Mouse (Mus musculus): ENCODE results near the gene Chl1.
A peak's percentile ranks its signal among the peaks of the same experiment; 100 is the strongest.

Gene Chl1

DNA sequence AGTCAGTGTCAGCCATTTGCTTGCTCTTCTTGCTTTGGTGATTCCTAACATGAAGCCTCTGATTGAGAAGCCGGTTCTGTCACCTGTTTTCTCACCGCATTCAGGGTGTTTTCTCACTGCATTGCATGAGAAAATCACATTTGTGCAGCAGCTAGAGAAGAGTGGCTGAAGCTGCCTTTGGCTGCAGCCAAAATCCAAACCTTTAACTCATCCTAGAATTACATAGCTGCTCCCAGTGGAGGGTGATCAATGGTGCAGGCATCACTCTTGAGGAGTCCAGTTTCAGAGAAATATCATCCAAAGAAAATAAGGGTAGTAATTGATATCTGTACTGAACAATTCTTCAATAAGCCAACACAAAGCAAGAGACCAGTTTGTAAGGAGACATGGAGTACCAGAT, 154.8 kb downstream of the Chl1 start:
- DNase-seq (ENCODE audit: low read depth, low spot score), result no peak

DNA sequence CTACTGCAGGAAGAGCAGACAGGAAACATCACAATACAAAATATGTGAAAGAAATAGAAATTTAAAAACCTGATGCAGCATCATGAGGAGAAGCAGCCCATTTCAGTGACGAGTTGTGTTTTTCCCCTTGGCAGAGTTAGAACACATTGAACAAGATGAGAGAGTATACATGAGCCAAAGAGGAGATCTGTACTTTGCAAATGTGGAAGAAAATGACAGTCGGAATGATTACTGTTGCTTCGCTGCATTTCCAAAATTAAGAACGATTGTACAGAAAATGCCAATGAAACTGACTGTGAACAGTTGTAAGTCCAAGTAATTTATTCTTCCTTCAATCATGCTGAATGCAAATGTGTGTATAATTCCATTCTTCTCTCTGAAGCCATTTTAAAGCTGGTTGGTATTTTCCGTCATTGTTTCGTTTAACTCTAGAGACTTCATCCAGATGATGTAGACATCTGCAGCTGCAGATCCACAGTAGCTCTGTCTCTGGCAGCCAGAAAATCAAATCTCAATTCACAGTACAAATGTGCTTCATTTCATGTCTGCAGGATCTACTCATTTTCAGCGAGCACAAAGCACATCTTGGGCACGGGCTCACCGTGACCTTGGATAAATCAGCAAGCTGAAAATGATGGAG, 155.4 kb downstream of the Chl1 start:
- DNase-seq (ENCODE audit: low read depth, low spot score), result no peak

DNA sequence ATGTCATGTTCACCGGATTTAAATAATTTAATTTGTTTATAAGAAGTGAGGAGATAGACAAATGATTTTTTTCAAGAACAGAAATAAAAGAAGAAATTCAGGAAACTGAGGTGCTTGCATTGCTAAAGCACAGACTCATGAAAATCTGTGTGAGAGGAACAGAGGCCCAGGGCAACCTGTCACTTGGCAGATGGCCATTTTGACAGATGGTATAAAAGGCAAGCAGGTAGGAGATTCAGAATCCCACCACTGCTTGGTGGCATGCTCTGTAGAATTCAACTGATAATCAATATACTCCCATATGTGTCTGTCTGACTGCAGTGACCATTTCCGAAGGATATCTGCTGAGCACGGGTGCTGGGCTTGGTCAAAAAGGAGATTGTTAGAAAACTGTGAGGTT, 162.7 kb downstream of the Chl1 start:
- DNase-seq (ENCODE audit: low read depth, low spot score), result no peak

- DNase-seq (ENCODE audit: low read depth, low spot score), result no peak
These were observed 163.9 kb downstream of the Chl1 start for GRCm38 (mm10) chr6:103674332-103674731.

- no peak for DNase-seq (ENCODE audit: low read depth, low spot score)
These were observed 164.8 kb downstream of the Chl1 start for GRCm38 (mm10) chr6:103675145-103675544.

GRCm38 (mm10) chr6:103676664-103677063, 166.3 kb downstream of the Chl1 start:
- DNase-seq (ENCODE audit: low read depth, low spot score), result no peak

DNA sequence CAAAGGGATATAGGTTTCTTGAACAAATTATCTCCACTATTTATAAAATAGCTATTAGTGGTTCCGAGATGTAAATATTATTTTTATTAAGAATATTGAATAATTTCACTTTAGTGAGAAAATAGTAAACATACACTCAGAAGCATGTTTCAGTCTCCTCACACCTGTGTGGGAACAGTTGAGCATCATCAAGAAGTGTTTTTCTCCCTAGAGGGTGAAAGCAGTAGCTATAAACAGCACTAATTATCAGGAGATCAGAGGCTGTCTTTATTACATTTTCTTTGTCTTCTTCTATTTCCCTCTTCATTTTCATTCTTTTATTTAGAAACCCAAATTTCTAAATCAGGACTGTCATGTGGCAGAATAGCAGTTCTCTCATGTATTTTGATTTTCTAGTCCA, 166.7 kb downstream of the Chl1 start:
- no peak for DNase-seq (ENCODE audit: low read depth, low spot score)

DNA sequence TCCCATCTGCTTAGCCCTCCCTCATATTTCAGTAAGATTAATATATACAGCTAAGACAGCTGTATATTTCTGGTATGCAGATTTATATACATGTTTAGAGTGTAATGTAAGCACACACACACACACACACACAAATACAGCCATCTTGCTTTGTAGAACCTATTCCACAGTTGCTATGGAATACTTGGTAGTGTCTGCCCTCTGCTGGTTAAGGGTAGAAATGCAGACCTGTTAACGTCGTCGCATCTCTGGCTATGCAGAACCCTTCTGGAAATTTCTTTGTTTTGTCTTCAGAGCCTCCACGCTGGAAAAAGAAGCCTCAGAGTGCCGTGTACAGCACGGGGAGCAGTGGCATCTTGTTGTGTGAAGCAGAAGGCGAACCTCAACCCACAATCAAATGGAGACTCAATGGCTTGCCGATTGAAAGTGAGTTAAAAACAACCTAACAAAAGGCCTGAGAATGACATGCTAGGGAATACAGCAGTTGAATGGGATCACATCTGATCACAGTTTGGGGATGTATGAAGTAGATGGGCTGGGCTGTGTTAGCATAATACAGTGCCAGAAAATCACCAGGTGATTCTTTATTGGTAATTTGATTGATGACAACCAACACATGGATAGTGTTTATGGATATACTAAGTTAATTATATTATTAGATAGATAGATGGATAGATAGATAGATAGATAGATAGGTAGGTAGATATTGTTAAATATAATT, 172.6 kb downstream of the Chl1 start:
- DNase-seq (ENCODE audit: low read depth, low spot score), result peak; percentile 75

GRCm38 (mm10) chr6:103692511-103692910, 182.1 kb downstream of the Chl1 start:
- DNase-seq (ENCODE audit: low read depth, low spot score), result peak; percentile 33

- DNase-seq (ENCODE audit: low read depth, low spot score), result peak; percentile 49
These were observed 187.1 kb downstream of the Chl1 start for GRCm38 (mm10) chr6:103697349-103698028.

DNA sequence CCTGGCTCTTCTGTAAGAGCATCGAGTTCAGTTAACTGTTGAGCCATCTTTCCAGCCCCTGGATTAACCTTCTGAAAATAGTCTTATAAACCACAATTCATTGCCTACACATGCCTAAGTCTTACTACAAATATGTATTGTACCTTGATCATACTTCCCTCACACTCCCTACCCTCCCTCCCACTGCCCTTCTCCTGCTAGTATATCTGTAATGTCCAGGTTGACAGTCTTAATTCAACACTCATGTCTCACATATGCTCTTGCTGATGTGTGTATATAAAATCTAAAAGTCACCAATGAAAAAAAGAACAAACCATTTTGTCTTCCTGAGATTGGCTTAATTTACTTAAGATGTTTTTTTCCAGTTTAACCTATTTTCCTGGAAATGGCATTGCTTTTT, 189.1 kb downstream of the Chl1 start:
- DNase-seq (ENCODE audit: low read depth, low spot score), result no peak

DNA sequence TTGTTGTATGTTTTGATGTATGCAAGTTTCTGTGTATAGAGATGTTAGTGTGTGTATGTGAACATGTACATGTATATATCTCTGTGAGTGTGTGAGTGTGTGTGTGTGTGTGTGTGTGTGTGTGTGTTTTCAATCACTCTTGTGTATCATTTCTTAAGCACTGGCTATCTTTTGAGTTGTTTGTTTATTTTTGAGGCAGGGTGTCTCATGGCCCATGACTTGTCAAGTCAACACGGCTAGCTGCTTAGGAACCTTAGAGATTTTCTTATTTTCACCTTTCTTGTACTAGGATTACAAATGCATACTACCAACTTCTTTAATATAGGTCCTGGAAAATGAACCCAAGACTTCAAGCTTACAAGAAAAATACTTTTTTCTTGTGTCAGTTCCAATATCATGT, 189.5 kb downstream of the Chl1 start:
- DNase-seq (ENCODE audit: low read depth, low spot score), result no peak

DNA sequence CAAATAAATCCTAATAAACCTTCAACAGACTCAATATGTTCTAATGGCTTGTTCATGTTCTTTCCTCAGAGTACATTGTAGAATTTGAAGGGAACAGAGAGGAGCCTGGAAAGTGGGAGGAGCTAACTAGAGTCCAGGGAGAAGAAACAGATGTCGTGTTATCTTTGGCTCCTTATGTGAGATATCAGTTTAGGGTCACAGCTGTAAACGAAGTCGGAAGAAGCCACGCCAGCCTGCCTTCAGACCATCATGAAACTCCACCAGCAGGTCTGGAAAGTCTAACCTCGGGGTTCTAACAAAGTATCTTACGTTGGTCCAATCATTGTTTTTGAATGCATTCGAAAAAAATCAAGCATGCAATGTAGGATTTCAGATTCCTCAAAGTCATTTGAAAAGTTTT, 189.9 kb downstream of the Chl1 start:
- DNase-seq (ENCODE audit: low read depth, low spot score), result no peak

GRCm38 (mm10) chr6:103706366-103706765, 196.0 kb downstream of the Chl1 start:
- no peak for DNase-seq (ENCODE audit: low read depth, low spot score)

DNA sequence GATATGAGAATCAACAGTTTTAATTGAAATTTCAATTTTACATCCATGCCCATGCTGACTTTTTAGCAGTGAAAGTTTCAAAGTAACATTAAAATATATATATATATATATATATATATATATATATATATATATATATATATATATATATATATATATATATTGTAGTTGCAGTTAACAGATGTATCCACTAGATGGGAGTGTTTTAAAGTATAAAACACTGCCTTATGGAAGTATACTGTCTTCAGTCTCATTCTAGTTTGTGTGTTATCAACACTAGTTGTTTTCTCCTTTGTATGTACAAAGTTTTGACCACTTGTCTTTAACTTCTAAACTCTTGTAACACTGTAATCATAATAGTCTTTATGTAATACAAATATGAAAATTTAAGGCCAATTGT, 228.9 kb downstream of the Chl1 start:
- DNase-seq (ENCODE audit: low read depth, low spot score), result no peak

DNA sequence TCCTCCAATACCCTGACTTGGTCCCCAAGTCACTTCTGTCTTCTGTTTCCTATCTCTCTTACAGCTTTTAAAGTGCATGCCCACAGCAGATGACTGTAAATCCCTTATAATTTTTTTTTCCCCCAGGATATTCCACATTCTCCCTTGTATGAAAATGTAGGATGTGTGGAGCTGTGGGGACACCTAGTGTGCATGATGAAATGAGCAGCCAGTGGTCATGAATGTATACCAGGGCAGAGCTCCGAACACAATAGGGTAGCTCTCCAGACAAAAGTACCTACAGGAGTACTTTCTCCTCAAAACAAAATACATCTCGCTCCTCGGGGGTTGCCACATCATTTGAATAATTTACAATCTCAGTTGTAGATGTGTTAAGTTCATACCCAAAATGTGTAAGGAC, 232.4 kb downstream of the Chl1 start:
- DNase-seq (ENCODE audit: low read depth, low spot score), result no peak

- DNase-seq (ENCODE audit: low read depth, low spot score), result peak; percentile 54
These were observed 235.7 kb downstream of the Chl1 start for GRCm38 (mm10) chr6:103746103-103746502.

GRCm38 (mm10) chr6:103749122-103749773, 238.9 kb downstream of the Chl1 start:
- no peak for DNase-seq (ENCODE audit: low read depth, low spot score)

DNA sequence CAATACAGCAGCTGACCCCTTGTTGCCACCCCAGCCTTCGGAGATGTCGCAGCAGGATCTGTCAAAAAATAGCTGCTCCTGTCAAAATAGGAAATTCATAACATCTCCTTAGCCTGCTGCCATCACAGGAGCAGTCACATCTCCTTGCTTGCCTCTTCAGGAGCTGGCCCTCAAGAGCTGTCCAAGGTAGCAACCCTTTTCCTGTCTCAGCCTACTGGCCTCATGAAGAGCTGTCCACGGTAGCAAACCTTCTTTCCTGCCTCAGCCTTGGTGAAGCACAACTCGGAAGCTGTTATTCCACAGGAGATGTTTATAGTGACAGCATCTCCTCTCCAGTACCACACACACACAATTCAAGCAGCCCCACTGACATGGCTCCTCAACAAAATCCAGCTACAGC, 243.5 kb downstream of the Chl1 start:
- no peak for DNase-seq (ENCODE audit: low read depth, low spot score)

DNA sequence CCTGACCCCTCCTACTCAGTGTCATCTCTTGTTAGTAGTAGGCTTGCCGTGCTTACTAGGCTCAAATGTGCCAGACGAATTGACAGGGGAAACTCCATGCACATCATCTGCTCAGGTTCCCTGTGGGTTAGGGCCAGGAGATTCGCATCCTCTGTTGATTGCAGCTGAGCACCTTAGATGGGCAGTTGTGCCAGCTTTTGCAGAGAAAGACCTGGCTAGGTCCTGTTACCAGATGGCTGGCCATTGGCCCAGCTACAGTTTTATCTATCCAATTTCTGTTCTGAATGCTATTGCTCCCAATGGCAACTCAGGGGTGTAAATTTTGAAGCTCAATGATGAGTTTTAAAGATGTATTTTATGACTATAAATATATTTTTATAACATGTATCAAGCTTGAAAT, 256.4 kb downstream of the Chl1 start:
- DNase-seq (ENCODE audit: low read depth, low spot score), result no peak

GRCm38 (mm10) chr6:103781058-103781457, 270.7 kb downstream of the Chl1 start:
- no peak for DNase-seq (ENCODE audit: low read depth, low spot score)

DNA sequence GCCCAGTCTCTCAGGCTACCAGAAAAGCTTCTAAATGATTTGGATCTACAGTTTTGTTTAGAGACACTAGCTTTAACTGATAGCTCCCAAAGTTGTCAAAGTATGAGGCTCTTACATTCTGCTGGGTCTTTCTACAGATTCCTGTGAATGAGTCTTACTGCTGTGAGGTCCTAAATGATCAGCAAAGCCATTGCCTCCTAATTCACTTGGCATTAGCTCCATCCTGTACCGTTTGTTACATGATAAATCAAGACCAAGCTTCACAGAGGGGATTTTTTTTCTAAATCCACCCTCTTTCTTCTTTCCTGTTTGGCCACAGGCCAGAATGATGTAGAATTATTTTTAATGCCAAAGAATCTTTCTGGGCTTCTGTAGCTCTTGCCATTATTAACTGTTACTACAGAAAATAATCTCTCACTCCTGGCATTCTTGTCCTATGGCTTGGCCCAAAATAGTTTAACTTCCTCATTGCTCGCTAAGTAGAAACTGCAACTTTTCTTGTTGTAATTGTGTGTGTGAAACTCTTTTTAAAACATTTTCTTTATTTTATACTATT, 280.8 kb downstream of the Chl1 start:
- DNase-seq (ENCODE audit: low read depth, low spot score), result no peak

Measured in mesoderm, embryonic 11.5 days (tissue).